Mouse (Mus musculus): Measurements from ENCODE around the gene Mrpl35. TPM values are rescaled to one million over a fixed set of nuclear protein-coding genes. Genes with fewer than 3 reads are reported as not detected.
A peak's percentile ranks its signal among the peaks of the same experiment; 100 is the strongest.

Mrpl35 gene
- polyA plus RNA-seq, 1 experiment from 2014 or later: 35.2 TPM

DNA sequence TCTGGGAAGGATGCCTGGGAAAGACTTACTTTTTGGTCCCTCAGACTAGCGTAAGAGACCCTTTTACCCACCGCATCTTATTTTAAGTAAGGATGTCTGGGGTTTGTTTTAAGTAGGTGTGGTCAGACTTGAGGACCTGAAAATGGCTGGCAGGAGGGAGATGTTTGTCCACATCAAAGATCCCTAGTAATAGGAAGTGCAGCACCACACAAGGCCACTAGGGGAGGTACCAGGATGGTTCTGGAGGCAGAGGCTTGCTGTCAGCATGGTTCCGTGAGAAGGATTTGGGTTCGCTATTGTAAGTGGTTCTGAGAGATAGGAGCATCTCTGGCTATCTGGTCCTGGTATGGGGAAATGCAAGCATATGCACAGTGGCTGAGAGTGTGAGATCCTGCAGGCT, 55.9 kb downstream of the Mrpl35 start:
- ATAC-seq (no peak), DNase-seq (ENCODE audit: low read depth, low spot score) (no peak)
- in situ Hi-C loops (cut with MboI; ENCODE audit: low pct_unique_long_range_greater_than_20kb): no loop called here
- POLR2A ChIA-PET: no interaction called here
- peaks cover 4% of the 10 kb centered on the region for H3K27me3 ChIP-seq
- peak; percentile 41 for TF ChIP-seq CTCF (IDR thresholded peaks at IDR 0.05)
- CTCF ChIA-PET: interaction anchor here (0.6 to 1.3 kb wide), 2 partner anchors 40 to 208 kb away, joined by 3 read pairs; no protein-coding TSS in a partner anchor

DNA sequence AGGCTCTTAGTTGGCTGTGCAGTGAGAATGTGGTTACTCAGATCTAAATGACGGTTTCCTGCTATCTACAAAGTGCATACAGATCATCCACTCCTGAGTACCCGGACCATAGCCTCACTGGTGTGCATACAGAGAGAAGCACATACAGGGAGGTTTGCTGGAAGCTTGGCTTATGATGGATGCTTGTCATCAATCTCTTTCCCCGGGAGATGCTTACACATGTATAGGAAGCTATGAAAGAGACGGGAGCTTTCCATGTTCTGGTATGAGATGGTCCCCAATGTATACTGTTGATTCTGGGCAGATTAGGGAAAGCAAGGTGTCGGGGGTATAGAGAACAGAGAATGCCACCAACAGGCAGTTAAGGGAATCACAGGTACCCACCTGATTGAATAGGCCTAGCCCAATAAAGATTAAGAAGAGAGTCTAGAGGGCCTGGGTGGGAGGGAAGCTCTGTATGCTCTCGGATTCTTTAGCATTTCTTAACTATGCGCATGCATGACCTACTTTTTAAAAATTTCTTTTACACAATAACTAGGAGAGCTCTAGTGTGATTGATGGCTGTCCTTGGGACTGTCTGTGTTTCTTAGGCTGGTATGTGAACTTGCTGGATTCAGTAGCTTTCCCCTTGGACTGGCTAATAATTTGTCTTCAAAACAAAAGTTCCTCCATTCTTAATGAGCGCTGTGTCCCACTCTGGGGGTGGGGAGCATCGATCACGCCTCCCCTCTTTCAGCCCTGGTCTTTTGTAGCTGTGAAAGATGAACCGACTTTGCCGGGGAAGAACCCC, 56.7 kb downstream of the Mrpl35 start:
- DNase-seq (ENCODE audit: low read depth, low spot score): no peak
- POLR2A ChIA-PET: no interaction called here
- TF ChIP-seq CTCF (IDR thresholded peaks at IDR 0.05): peak; percentile 27
- ATAC-seq: no peak
- in situ Hi-C loops (cut with MboI; ENCODE audit: low pct_unique_long_range_greater_than_20kb): no loop called here
- H3K27me3 ChIP-seq: peaks cover 4% of the 10 kb centered on the region
- CTCF ChIA-PET: interaction anchor here (0.6 to 1.3 kb wide), 2 partner anchors 39 to 208 kb away, joined by 3 read pairs; no protein-coding TSS in a partner anchor

DNA sequence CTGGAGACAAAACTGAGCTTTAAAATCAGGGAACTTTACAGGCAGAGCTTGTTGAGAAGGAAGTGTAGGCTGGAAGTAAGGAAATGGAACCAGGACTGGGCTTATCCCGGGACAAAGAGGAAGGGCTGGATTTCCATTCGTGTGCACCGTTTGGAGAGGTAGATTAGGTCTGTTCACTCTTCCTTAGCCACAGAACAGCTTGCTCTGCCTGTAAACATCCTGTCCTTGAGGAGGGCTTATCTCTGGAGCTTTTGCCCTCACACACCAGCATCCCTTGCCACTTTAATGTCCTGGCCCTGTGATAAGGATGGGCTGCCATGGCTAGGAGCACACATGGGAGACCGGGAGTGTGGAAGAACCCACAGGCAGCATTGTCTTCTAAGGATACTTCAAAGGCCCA, 59.0 kb downstream of the Mrpl35 start:
- in situ Hi-C loops (cut with MboI; ENCODE audit: low pct_unique_long_range_greater_than_20kb): no loop called here
- ATAC-seq: no peak
- ChIA-PET POLR2A (no interaction called here), CTCF (no interaction called here)
- no peak for TF ChIP-seq CTCF (IDR thresholded peaks at IDR 0.05)
- peaks cover 4% of the 10 kb centered on the region for H3K27me3 ChIP-seq
- no peak for DNase-seq (ENCODE audit: low read depth, low spot score)

Other genes starting within 250 kb of the Mrpl35 start
- 53.5 TPM for gene Kdm3a, start 194.0 kb downstream of the Mrpl35 start, polyA plus RNA-seq (2021)
- gene Reep1, start 119.4 kb downstream of the Mrpl35 start, polyA plus RNA-seq (2021): 2.0 TPM
- gene Immt, start 4.4 kb upstream of the Mrpl35 start, polyA plus RNA-seq (2021): 219 TPM
- gene Ptcd3, start 81.8 kb upstream of the Mrpl35 start, polyA plus RNA-seq (2021): 72.8 TPM
- gene Polr1a, start 82.1 kb upstream of the Mrpl35 start, polyA plus RNA-seq (2021): 39.6 TPM